Mouse (Mus musculus) hindlimb bud, embryonic 11.5 days (tissue): ENCODE data around the gene Col4a3.

Source experiments
- DNase-seq: peaks from one replicate; pipeline ENCODE4 v3.0.0-alpha.2; 2012; ENCODE audit warnings: low read depth, low spot score; ENCODE audit errors: extremely low spot score

Gene Col4a3

GRCm38 (mm10) chr1:82766227-82766626 lies 179.5 kb downstream of the Col4a3 start:
- no peak for DNase-seq

GRCm38 (mm10) chr1:82766641-82767040 lies 179.9 kb downstream of the Col4a3 start:
- no peak for DNase-seq

- no peak for DNase-seq
Measured at GRCm38 (mm10) chr1:82768269-82768668, 181.5 kb downstream of the Col4a3 start, which contains the start of gene Tm4sf20. Gene Tm4sf20 (minus strand): TSS chr1:82768461.

- DNase-seq: no peak
Measured at GRCm38 (mm10) chr1:82771022-82771586, 184.4 kb downstream of the Col4a3 start, which contains the start of gene Gm47791. Gene Gm47791 (minus strand): TSS chr1:82771243.
